Mouse (Mus musculus): ENCODE measurements around the gene Rab11fip2.
A peak's percentile ranks its signal among the peaks of the same experiment; 100 is the strongest.

Rab11fip2 gene

GRCm38 (mm10) chr19:59943322-59943871, at the start of gene Rab11fip2:
TSS of gene Rab11fip2 (minus strand) at chr19:59943654.
- peak; percentile 92 for DNase-seq (ENCODE audit: low read depth, low spot score)

DNA sequence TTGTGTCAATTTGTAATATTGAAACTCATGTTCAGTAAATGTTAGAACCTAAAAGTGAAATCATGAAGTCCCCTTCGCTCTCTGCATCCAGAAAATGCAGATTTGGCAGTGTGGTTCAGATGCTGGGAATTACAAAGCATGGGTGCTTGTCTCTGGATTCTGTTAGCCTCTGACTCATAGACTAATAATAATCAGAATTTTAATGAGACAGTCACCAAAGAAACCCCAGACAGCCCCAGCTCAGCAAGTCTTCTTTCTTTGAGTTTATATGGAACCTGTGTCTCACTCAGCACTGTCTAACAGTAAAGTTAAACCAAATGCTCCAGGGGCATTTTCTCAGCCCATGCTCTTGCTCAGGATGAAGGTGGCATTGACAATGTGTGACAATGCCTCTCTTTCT, 38.1 kb upstream of the Rab11fip2 start:
- no peak for DNase-seq (ENCODE audit: low read depth, low spot score)

- no peak for DNase-seq (ENCODE audit: low read depth, low spot score)
Measured at GRCm38 (mm10) chr19:59954936-59955335, 11.5 kb upstream of the Rab11fip2 start.

DNA sequence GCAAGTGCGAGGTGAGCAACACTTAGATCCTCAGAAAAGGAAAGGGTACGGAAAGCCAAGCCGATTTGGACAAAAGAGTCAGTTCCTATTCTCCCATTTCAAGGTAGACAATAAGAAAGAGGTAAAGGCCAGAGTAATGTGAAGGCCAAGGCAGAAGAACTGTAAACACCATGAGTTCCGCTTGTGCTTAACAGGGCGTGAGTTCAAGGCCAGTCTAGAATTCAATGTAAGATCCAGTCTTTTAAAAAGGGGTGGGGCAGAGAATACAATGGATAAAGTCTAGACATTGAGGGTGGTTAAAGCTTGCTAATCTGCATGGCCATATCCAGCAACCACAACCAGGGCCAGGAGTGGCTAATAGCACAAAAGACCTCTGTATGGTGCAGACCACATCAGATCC, 6.3 kb upstream of the Rab11fip2 start:
- DNase-seq (ENCODE audit: low read depth, low spot score), result no peak

GRCm38 (mm10) chr19:59942716-59943321, 635 bp downstream of the Rab11fip2 start:
- no peak for DNase-seq (ENCODE audit: low read depth, low spot score)

DNA sequence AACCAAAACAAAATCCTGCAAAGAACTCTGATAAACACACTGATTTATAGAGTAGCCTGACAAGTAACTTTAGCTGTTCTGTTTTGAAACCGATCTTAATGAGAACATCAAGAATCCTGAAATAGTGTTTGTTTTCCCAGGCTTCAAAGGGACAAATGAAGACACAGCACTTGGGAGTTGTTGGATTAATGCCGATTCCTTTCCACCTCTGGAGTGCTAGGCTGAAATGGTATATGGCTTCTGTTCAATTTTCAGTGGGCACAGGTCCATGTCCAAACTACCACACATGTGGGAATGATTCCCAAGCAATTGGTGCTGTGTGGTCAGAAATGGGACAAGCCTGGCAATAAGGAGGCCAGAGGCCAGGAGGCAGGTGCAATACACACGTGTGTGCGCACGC, 3.7 kb downstream of the Rab11fip2 start:
- DNase-seq (ENCODE audit: low read depth, low spot score), result no peak

GRCm38 (mm10) chr19:59932085-59932484, 11.4 kb downstream of the Rab11fip2 start:
- DNase-seq (ENCODE audit: low read depth, low spot score), result no peak

GRCm38 (mm10) chr19:59928672-59929071, 14.8 kb downstream of the Rab11fip2 start:
- no peak for DNase-seq (ENCODE audit: low read depth, low spot score)

GRCm38 (mm10) chr19:59926125-59926524, 17.3 kb downstream of the Rab11fip2 start:
- peak; percentile 42 for DNase-seq (ENCODE audit: low read depth, low spot score)

- DNase-seq (ENCODE audit: low read depth, low spot score), result no peak
Measured at GRCm38 (mm10) chr19:59920846-59921245, 22.6 kb downstream of the Rab11fip2 start.

GRCm38 (mm10) chr19:59917901-59918613, 25.4 kb downstream of the Rab11fip2 start:
- DNase-seq (ENCODE audit: low read depth, low spot score), result no peak

- DNase-seq (ENCODE audit: low read depth, low spot score), result no peak
Measured at GRCm38 (mm10) chr19:59911554-59911953, 31.9 kb downstream of the Rab11fip2 start.

DNA sequence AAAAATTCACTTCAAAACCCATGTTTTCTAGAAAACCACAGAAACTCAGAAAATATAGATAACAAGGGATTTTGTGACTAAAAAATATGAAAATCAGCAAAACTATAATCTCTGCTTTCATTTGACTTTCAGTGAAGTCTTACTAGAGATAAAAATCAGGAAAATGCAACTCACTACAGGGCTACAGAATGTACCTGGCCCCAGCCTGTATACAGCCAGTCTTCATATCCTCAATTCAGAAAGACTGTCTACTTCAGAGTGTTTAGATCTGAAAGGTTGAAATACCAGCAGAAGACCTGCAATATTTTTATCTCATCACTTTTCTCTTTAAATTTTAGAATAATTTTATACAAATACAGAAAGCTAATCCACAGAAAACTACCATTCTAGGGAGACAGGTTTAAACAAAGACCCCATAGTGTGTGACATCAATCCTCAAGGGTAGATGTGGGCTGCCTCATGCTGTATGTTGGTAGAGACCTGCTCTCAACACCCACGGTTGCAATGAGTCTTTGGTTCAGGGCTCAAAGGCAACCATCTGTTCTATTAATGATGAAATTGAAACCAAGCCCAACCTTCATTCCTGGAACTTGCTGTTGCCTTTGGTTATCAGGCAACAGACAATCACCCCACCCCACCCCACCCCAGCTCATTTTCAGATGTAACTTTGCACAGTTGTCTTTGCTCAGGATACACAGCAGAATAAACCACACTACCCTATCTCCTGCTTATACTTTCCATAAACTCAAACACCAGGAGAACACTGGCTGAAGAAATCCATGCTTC, 38.0 kb downstream of the Rab11fip2 start:
- DNase-seq (ENCODE audit: low read depth, low spot score), result no peak

GRCm38 (mm10) chr19:59899965-59900364, 43.5 kb downstream of the Rab11fip2 start:
- no peak for DNase-seq (ENCODE audit: low read depth, low spot score)

DNA sequence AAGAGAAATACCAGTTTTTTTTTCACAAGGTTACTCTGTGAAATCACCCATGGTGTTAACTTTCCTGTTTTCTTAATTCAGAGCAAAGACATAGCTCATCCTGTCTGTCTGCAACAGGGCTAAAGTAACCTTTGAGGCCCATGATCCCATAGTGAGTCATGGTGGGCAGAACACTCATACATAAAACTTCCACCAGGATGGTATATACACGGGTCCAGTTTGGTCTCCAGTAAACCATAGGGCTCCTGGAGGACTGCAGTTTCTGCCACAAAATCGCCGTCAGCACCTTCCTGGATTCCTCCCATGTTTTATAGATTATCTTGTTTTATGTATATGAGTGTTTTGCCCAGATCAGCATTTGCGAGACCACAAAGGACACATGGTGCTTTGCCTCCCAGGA, 45.2 kb downstream of the Rab11fip2 start:
- no peak for DNase-seq (ENCODE audit: low read depth, low spot score)

GRCm38 (mm10) chr19:59889383-59889782, 54.1 kb downstream of the Rab11fip2 start:
- DNase-seq (ENCODE audit: low read depth, low spot score), result no peak

DNA sequence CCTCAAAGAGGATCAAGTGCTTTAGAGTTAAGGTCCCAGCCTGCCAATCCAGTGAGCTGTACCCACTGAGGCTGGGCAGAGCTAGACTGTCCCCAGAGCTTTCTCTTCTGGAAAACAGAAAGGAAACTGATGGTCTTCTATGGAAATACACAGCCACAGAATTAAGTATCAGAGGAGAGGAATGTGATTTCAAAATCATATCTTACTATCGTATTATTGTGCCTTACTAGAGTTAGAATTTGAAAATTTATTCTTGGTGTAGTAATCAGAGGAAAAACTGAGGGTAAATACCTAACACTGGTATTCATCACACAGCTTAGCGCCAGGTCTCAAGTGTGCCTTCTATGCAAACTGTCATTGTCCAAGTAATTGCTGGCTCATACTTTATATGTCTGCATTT, 54.6 kb downstream of the Rab11fip2 start:
- no peak for DNase-seq (ENCODE audit: low read depth, low spot score)

- no peak for DNase-seq (ENCODE audit: low read depth, low spot score)
Measured at GRCm38 (mm10) chr19:59887866-59888265, 55.6 kb downstream of the Rab11fip2 start.

- no peak for DNase-seq (ENCODE audit: low read depth, low spot score)
Measured at GRCm38 (mm10) chr19:59885301-59885700, 58.2 kb downstream of the Rab11fip2 start.

GRCm38 (mm10) chr19:59877238-59877637, 66.2 kb downstream of the Rab11fip2 start:
- no peak for DNase-seq (ENCODE audit: low read depth, low spot score)

DNA sequence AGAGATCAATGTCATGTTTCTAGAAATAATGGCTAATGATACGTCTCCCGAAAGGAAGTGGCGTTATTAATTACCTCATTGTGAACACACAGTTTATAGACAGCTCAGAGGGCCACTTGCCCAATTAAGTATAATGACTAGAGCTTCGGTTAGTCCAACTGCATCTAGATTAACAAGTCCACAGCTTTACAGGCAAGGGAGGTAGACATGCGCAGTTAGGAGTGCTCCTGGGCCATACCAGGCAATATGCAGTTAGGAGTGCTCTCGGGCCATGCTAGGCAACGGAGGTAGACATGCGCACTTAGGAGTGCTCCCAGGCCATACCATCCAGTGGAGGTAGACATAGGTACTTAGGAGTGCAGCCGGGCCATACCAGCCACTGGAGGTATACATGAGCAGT, 76.8 kb downstream of the Rab11fip2 start:
- DNase-seq (ENCODE audit: low read depth, low spot score), result no peak

GRCm38 (mm10) chr19:59862423-59862822, 81.0 kb downstream of the Rab11fip2 start:
- no peak for DNase-seq (ENCODE audit: low read depth, low spot score)
